Mouse (Mus musculus): ENCODE measurements around the gene Plxna4. TPM values are rescaled to one million over a fixed set of nuclear protein-coding genes. Genes with fewer than 3 reads are reported as not detected.

Plxna4 gene
- total and polyA plus RNA-seq, 2 experiments from 2014 or later: 10.1 to 43.4 TPM

DNA sequence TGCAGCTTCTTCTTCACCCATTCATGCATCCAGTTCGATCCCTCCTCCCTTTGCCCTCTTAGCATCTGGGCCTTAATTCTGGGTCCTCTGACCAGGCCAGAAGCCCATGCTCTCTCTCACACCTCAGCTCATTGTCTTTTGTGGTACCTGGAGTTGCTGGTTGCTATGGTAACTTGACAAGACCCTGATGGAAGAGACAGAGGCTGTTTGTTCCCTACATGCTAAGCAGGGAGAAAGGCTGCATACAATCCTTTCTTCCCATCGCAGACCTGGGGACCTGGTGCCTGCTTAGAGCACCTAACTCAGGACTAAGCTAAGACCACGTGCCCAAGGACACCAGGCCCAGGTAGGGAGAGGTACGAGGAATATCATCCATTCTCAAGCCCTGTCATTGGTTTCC is 443.2 kb downstream of the Plxna4 start:
- Histone ChIP-seq H3K9ac (replicated peaks; ENCODE audit: low read length) (no peak overlapping the region), H3K4me2 (ENCODE audit: low read depth, low read length) (no peak overlapping the region), H3K27me3 (ENCODE audit: insufficient read depth, low read length) (no peaks in the 10 kb centered on the region), H3K9me3 (ENCODE audit: low read length) (no peaks in the 10 kb centered on the region), H3K4me3 (ENCODE audit: low read length) (no peak overlapping the region), H3K36me3 (ENCODE audit: insufficient read depth, low read length) (no peaks in the 10 kb centered on the region), H3K4me1 (ENCODE audit: insufficient read depth, low read length) (no peaks in the 10 kb centered on the region), H3K27ac (no peak overlapping the region)
- TF ChIP-seq CTCF (IDR thresholded peaks at IDR 0.05; ENCODE audit: low read depth): no peak
- WGBS: 62% methylated on average over 4 of the region's 4 CpGs
- DNase-seq (ENCODE audit: low spot score): no peak
- no peak for ATAC-seq

DNA sequence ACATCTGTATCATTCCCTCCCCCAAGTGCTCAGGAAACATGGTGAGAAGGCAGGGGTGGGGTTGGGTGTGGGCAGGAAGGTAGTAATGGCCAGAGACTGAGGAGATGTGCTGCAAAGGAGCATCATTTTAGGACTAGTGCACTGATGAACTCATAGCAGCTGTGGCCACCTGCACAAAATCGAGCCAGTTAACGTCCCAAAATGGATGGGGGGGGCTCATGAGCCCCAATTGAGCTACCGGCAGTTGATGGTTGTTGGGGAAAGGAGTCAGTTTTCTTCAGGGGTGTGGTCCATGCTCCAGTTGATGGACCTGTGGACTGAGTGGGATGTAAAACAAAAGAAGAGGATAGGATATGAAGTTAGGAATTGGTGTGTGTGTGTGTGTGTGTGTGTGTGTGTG is 448.5 kb downstream of the Plxna4 start:
- 84% methylated on average over 3 of the region's 3 CpGs for WGBS
- H3K4me2 ChIP-seq (ENCODE audit: low read depth, low read length): no peak overlapping the region
- no peak for DNase-seq (ENCODE audit: low spot score)
- H3K27ac ChIP-seq: no peak overlapping the region
- ATAC-seq: no peak
- H3K4me1 ChIP-seq (ENCODE audit: insufficient read depth, low read length): no peaks in the 10 kb centered on the region
- H3K4me3 ChIP-seq (ENCODE audit: low read length): no peak overlapping the region
- H3K9me3 ChIP-seq (ENCODE audit: low read length): no peaks in the 10 kb centered on the region
- H3K9ac ChIP-seq (replicated peaks; ENCODE audit: low read length): no peak overlapping the region
- H3K27me3 ChIP-seq (ENCODE audit: insufficient read depth, low read length): no peaks in the 10 kb centered on the region
- TF ChIP-seq CTCF (IDR thresholded peaks at IDR 0.05; ENCODE audit: low read depth): no peak
- no peaks in the 10 kb centered on the region for H3K36me3 ChIP-seq (ENCODE audit: insufficient read depth, low read length)

DNA sequence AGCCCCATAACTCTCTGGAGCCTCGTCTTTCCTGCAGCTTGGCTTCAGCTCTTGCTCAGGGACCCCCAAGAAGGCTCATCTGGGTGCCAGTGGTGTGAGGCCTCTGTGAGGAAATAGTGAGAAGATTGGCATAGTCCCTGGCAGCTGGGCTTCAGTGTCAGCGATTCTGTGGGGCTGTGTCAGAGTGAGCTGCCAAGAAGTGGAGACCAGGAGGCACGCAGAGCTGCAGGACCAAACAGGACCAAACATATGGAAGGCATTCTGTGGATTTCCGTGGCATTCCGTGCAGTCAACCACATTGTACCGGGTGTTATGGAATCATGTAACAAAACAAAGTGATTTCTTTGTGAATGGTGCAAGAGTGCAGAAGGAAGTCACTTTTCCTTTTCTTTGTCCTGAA is 461.1 kb downstream of the Plxna4 start:
- Histone ChIP-seq H3K36me3 (ENCODE audit: insufficient read depth, low read length) (no peaks in the 10 kb centered on the region), H3K27ac (no peak overlapping the region), H3K9me3 (ENCODE audit: low read length) (no peaks in the 10 kb centered on the region), H3K27me3 (ENCODE audit: insufficient read depth, low read length) (no peaks in the 10 kb centered on the region), H3K4me2 (ENCODE audit: low read depth, low read length) (no peak overlapping the region), H3K4me3 (ENCODE audit: low read length) (no peak overlapping the region), H3K4me1 (ENCODE audit: insufficient read depth, low read length) (no peaks in the 10 kb centered on the region), H3K9ac (replicated peaks; ENCODE audit: low read length) (no peak overlapping the region)
- DNase-seq (ENCODE audit: low spot score) (no peak), ATAC-seq (no peak)
- 71% methylated on average over 6 of the region's 6 CpGs for WGBS
- no peak for TF ChIP-seq CTCF (IDR thresholded peaks at IDR 0.05; ENCODE audit: low read depth)

DNA sequence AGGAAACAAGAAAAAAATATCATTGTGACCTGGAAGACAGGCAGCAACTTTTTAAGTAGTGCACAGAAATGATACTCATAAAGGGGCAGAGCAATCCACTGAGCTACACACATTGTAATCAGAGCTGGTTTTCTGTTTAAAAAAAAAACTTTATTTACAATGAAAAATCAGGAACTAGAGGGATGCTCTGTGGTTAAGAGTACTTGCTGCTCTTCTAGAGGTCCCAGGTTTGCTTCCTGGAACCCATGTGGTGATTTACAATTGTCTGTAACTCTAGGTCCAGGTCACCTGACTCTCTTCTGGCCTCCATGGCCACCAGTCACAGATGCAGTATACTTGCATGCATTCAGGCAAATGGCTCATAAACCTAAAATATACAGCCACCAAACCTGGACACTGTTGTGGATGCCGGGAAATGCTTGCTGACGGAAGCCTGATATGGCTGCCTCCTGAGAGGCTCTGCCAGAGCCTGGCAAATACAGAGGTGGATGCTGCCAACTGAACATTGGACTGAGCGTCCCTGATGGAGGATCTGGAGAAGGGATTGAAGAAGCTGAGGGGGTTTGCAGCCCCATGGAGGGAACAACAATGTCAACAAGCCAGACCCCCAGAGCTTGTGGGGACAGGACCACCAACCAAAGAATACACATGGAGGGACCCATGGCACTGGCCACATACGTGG is 465.3 kb downstream of the Plxna4 start:
- no peak for TF ChIP-seq CTCF (IDR thresholded peaks at IDR 0.05; ENCODE audit: low read depth)
- WGBS: 56% methylated on average over 4 of the region's 4 CpGs
- Histone ChIP-seq H3K4me3 (ENCODE audit: low read length) (no peak overlapping the region), H3K4me2 (ENCODE audit: low read depth, low read length) (no peak overlapping the region), H3K9ac (replicated peaks; ENCODE audit: low read length) (no peak overlapping the region), H3K36me3 (ENCODE audit: insufficient read depth, low read length) (no peaks in the 10 kb centered on the region), H3K27ac (no peak overlapping the region), H3K4me1 (ENCODE audit: insufficient read depth, low read length) (no peaks in the 10 kb centered on the region), H3K27me3 (ENCODE audit: insufficient read depth, low read length) (no peaks in the 10 kb centered on the region), H3K9me3 (ENCODE audit: low read length) (no peaks in the 10 kb centered on the region)
- ATAC-seq (no peak), DNase-seq (ENCODE audit: low spot score) (no peak)

DNA sequence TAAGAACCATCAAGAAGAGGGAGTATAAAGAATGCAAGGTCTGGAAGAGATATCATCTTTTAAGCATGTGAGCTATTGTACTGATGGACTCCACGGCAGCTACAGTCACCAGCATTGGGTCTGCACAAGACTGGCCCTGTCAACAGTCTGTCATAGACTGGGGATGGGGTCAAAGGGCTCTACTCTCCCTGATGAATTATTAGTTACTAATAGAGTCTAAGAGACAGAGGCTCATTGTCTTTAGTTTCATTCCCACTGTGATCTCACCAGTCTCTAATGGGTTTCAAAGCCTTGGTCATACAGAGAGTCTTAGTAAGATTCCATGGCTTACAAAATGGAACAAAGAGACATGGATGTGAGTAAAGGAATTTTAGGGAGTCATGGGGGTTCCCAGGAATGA is 467.1 kb downstream of the Plxna4 start:
- no peak for TF ChIP-seq CTCF (IDR thresholded peaks at IDR 0.05; ENCODE audit: low read depth)
- Histone ChIP-seq H3K9ac (replicated peaks; ENCODE audit: low read length) (no peak overlapping the region), H3K27me3 (ENCODE audit: insufficient read depth, low read length) (no peaks in the 10 kb centered on the region), H3K4me1 (ENCODE audit: insufficient read depth, low read length) (no peaks in the 10 kb centered on the region), H3K9me3 (ENCODE audit: low read length) (no peaks in the 10 kb centered on the region), H3K4me3 (ENCODE audit: low read length) (no peak overlapping the region), H3K27ac (no peak overlapping the region), H3K36me3 (ENCODE audit: insufficient read depth, low read length) (no peaks in the 10 kb centered on the region), H3K4me2 (ENCODE audit: low read depth, low read length) (no peak overlapping the region)
- DNase-seq (ENCODE audit: low spot score) (no peak), ATAC-seq (no peak)
- whole genome bisulfite sequencing: 64% methylated on average over 1 of the region's 1 CpGs

DNA sequence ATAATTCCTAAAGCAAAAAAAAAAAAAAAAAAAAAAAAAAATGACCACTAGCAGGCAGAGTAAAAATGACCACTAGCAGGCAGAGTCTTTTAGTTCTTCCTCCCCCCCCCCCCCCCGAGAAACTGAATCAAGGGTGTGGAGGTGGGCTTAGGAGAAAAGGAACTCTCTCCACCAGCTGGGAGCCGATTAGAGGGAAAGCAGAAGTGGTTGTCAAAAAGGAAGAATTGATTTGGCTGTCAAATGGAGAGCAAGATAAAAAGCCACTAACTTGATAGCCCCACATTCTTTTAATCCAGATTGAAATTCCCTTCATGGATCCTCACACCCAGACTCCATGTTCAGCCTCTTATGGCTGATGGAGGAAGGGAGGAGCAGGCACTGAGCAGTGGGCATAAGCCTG is 478.8 kb downstream of the Plxna4 start:
- Histone ChIP-seq H3K27ac (no peak overlapping the region), H3K9me3 (ENCODE audit: low read length) (no peaks in the 10 kb centered on the region), H3K27me3 (ENCODE audit: insufficient read depth, low read length) (no peaks in the 10 kb centered on the region), H3K9ac (replicated peaks; ENCODE audit: low read length) (no peak overlapping the region), H3K4me2 (ENCODE audit: low read depth, low read length) (no peak overlapping the region), H3K4me1 (ENCODE audit: insufficient read depth, low read length) (peaks cover 6% of the 10 kb centered on the region), H3K36me3 (ENCODE audit: insufficient read depth, low read length) (no peaks in the 10 kb centered on the region), H3K4me3 (ENCODE audit: low read length) (no peak overlapping the region)
- no peak for ATAC-seq
- no peak for DNase-seq (ENCODE audit: low spot score)
- 32% methylated on average over 2 of the region's 2 CpGs for WGBS
- no peak for TF ChIP-seq CTCF (IDR thresholded peaks at IDR 0.05; ENCODE audit: low read depth)

DNA sequence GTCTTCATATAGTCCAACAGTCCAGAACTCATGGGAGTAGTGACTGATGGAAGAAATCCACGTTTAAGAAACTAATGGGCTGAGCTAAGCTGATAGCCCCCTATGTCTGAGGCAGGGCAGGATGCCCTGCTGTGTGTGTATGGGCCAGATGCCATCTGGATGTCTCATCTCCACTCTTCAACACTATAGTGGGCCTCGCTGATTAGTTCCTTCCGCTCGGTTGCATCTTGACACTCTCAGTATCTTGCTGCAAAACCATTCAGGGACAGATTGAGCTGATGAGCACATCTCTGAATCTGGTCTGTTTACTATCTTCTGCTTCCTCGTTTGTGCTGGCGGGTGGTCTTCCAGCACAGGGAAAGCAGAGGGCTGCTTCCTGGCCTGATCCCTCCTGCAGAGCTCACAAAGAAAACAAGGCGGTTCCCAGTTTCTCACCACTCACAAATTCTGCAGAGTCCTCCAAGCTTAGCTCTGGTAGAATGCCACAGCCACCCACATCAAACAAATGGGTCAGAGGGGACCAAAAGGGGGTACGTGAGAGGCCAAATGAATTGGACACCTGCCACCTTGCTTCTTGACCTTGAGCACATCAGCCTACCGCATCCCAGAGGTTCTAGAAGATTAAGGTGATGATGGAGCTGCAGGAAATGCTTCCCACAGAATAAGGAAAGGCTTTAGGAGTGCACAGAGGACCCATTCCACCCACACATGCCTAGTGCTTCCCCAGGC is 482.3 kb downstream of the Plxna4 start:
- DNase-seq (ENCODE audit: low spot score) (peak; percentile 76), ATAC-seq (peak; percentile 83)
- peaks cover 6% of the 10 kb centered on the region for H3K4me1 ChIP-seq (ENCODE audit: insufficient read depth, low read length)
- no peak overlapping the region for H3K4me3 ChIP-seq (ENCODE audit: low read length)
- H3K9ac ChIP-seq (replicated peaks; ENCODE audit: low read length): no peak overlapping the region
- WGBS: 32% methylated on average over 9 of the region's 9 CpGs
- TF ChIP-seq CTCF (IDR thresholded peaks at IDR 0.05; ENCODE audit: low read depth): no peak
- H3K36me3 ChIP-seq (ENCODE audit: insufficient read depth, low read length): no peaks in the 10 kb centered on the region
- no peaks in the 10 kb centered on the region for H3K27me3 ChIP-seq (ENCODE audit: insufficient read depth, low read length)
- H3K9me3 ChIP-seq (ENCODE audit: low read length): no peaks in the 10 kb centered on the region
- peak overlapping the region; percentile 32; the same call in 1 of the 2 replicates for H3K27ac ChIP-seq
- H3K4me2 ChIP-seq (ENCODE audit: low read depth, low read length): no peak overlapping the region
